21 mouse cellular contexts compared by ENCODE assay signal in genomic region chr1:138288721-138289120, GRCm38 (mm10). TPM values are rescaled to one million over a fixed set of nuclear protein-coding genes. Genes with fewer than 3 reads are reported as not detected.
"Had no signal": no experiment of that assay in that cellular context is flagged by ENCODE, and none has a peak within 500 bp of the region (broad histone marks: within the 10 kb centered on the region; RNA-seq: fewer than 3 reads in every experiment).

No protein-coding gene starts in this region.

- ATAC-seq: midbrain, embryonic 13.5 days had no signal

- H3K27me3 ChIP-seq: limb, embryonic 12.5 days; liver, embryonic 15.5 days; midbrain, embryonic 13.5 days; neural tube, embryonic 12.5 days had no signal

- H3K4me2 ChIP-seq: limb, embryonic 12.5 days; liver, embryonic 15.5 days; lung, embryonic 14.5 days; midbrain, embryonic 13.5 days; neural tube, embryonic 12.5 days had no signal

- H3K9ac ChIP-seq: limb, embryonic 12.5 days; liver, embryonic 15.5 days; lung, embryonic 14.5 days; midbrain, embryonic 13.5 days; neural tube, embryonic 12.5 days had no signal

- H3K4me3 ChIP-seq: limb, embryonic 12.5 days; liver, embryonic 15.5 days; midbrain, embryonic 13.5 days; myocyte; neural tube, embryonic 12.5 days had no signal

- H3K36me3 ChIP-seq: limb, embryonic 12.5 days; liver, embryonic 15.5 days; midbrain, embryonic 13.5 days; neural tube, embryonic 12.5 days had no signal

- H3K27ac ChIP-seq: kidney, postnatal 0 days; limb, embryonic 12.5 days; liver, embryonic 15.5 days; midbrain, embryonic 13.5 days; neural tube, embryonic 12.5 days had no signal

- DNase-seq: kidney, adult 8-10 months; kidney, postnatal 36 days; layer of hippocampus, adult 9-11 months; layer of hippocampus, postnatal 36 days; liver; right cerebral cortex, adult 18-20 months; right cerebral cortex, postnatal 25 days had no signal

- H3K4me1 ChIP-seq: liver, embryonic 15.5 days; neural tube, embryonic 12.5 days had no signal

- H3K9me3 ChIP-seq: limb, embryonic 12.5 days; liver, embryonic 15.5 days; midbrain, embryonic 13.5 days; neural tube, embryonic 12.5 days had no signal

RNA-seq across cellular contexts. Expression of gene Atp6v1g3, which starts 15.2 kb away (rescaled TPM):
- total RNA-seq: layer of hippocampus, adult 18-20 months; layer of hippocampus, postnatal 36 days; left cerebral cortex, adult 8-10 months; left cerebral cortex, postnatal 25 days; megakaryocyte progenitor cell, adult 5-6 weeks; neutrophil, adult 5-6 weeks had no signal
- polyA plus RNA-seq: liver, embryonic 15.5 days; lung, embryonic 14.5 days; midbrain, embryonic 13.5 days; neural tube, embryonic 12.5 days; small intestine, adult 2 months; stomach, embryonic 16.5 days had no signal
